Mouse (Mus musculus) neural tube, embryonic 13.5 days (tissue): ENCODE measurements around the gene Nhsl1. TPM values are rescaled to one million over a fixed set of nuclear protein-coding genes. Genes with fewer than 3 reads are reported as not detected.

Experiments used
- ATAC-seq: fragments of 200-750 bp; cut with Nextera tagmentation; 2 replicates; pipeline ENCODE4 v1.8.0; 2017; ENCODE audit warnings: low read depth, mild to moderate bottlenecking, moderate TSS enrichment, moderate library complexity
- H3K27ac ChIP-seq: fragments of 300-500 bp; sonication (generic); replicated peaks from 2 replicates; pipeline ENCODE4 v1.5.1; 2015; ENCODE audit warnings: moderate library complexity, mild to moderate bottlenecking, inconsistent platforms
- H3K27me3 ChIP-seq: fragments of 300-500 bp; sonication (generic); 2 replicates; pipeline ENCODE4 v1.6.1; 2015; ENCODE audit warnings: mild to moderate bottlenecking, inconsistent platforms
- H3K36me3 ChIP-seq: fragments of 300-500 bp; sonication (generic); 2 replicates; pipeline ENCODE4 v1.6.1; 2015; ENCODE audit warnings: mild to moderate bottlenecking, inconsistent platforms
- H3K4me1 ChIP-seq: fragments of 300-500 bp; sonication (generic); replicated peaks from 2 replicates; pipeline ENCODE4 v1.6.1; 2015; ENCODE audit warnings: inconsistent platforms
- H3K4me2 ChIP-seq: fragments of 300-500 bp; sonication (generic); 2 replicates; pipeline ENCODE4 v1.6.1; 2015; ENCODE audit warnings: inconsistent platforms, mild to moderate bottlenecking, moderate library complexity
- H3K4me3 ChIP-seq: fragments of 300-500 bp; sonication (generic); 2 replicates; pipeline ENCODE4 v1.5.1; 2015; ENCODE audit warnings: mild to moderate bottlenecking, inconsistent platforms
- H3K9ac ChIP-seq: fragments of 300-500 bp; sonication (generic); 2 replicates; pipeline ENCODE4 v1.6.1; 2015; ENCODE audit warnings: moderate library complexity, mild to moderate bottlenecking, inconsistent platforms
- H3K9me3 ChIP-seq: fragments of 300-500 bp; sonication (generic); 2 replicates; pipeline ENCODE4 v1.6.1; 2016; ENCODE audit warnings: inconsistent platforms
- WGBS: fragments of 180-500 bp; shearing (Covaris S2); methylation state at CpG from one replicate; pipeline ENCODE4 v1.1.7; 2015; 5-methylcytosine and 5-hydroxymethylcytosine counted together
- polyA plus RNA-seq: library from polyadenylated mRNA; unstranded; fragments of >200 nt; fragmentation: Nextera tagmentation; extraction: Ambion mirVana; gene quantifications from 2 replicates; pipeline ENCODE4 v1.2.1, GENCODE M21; 2015

The Nhsl1 gene
- polyA plus RNA-seq, 1 experiment from 2014 or later: 18.4 TPM

GRCm38 (mm10) chr10:18328331-18328908 is 9.6 kb downstream of the Nhsl1 start:
- no peak overlapping the region for H3K4me2 ChIP-seq
- peaks cover 19% of the 10 kb centered on the region for H3K4me1 ChIP-seq
- 66% methylated on average over 5 of the region's 5 CpGs for WGBS
- no peak overlapping the region for H3K27ac ChIP-seq
- peak; percentile 45; the same call in 1 of the 2 replicates for ATAC-seq
- no peak overlapping the region for H3K9ac ChIP-seq
- no peaks in the 10 kb centered on the region for H3K9me3 ChIP-seq
- no peak overlapping the region for H3K4me3 ChIP-seq
- H3K36me3 ChIP-seq: no peaks in the 10 kb centered on the region
- no peaks in the 10 kb centered on the region for H3K27me3 ChIP-seq

GRCm38 (mm10) chr10:18329096-18330038 is 10.6 kb downstream of the Nhsl1 start:
- WGBS: 5% methylated on average over 23 of the region's 23 CpGs
- Histone ChIP-seq H3K9ac (peak overlapping the region; percentile 72), H3K4me3 (peak overlapping the region; percentile 40), H3K9me3 (no peaks in the 10 kb centered on the region), H3K36me3 (no peaks in the 10 kb centered on the region), H3K4me2 (peak overlapping the region; percentile 66), H3K27me3 (no peaks in the 10 kb centered on the region), H3K4me1 (peaks cover 19% of the 10 kb centered on the region), H3K27ac (peak overlapping the region; percentile 68)
- peak; percentile 64 for ATAC-seq

- peaks cover 25% of the 10 kb centered on the region for H3K4me1 ChIP-seq
- no peak overlapping the region for H3K4me3 ChIP-seq
- WGBS: 79% methylated on average over 5 of the region's 5 CpGs
- no peak for ATAC-seq
- H3K9ac ChIP-seq: no peak overlapping the region
- no peak overlapping the region for H3K27ac ChIP-seq
- no peaks in the 10 kb centered on the region for H3K9me3 ChIP-seq
- no peaks in the 10 kb centered on the region for H3K36me3 ChIP-seq
- no peaks in the 10 kb centered on the region for H3K27me3 ChIP-seq
- H3K4me2 ChIP-seq: no peak overlapping the region
Observed at GRCm38 (mm10) chr10:18330445-18330844, 11.7 kb downstream of the Nhsl1 start.

GRCm38 (mm10) chr10:18333575-18333974 is 14.8 kb downstream of the Nhsl1 start:
- ATAC-seq: no peak
- Histone ChIP-seq H3K36me3 (no peaks in the 10 kb centered on the region), H3K4me3 (no peak overlapping the region), H3K27ac (no peak overlapping the region), H3K4me1 (peaks cover 22% of the 10 kb centered on the region), H3K9ac (no peak overlapping the region), H3K27me3 (no peaks in the 10 kb centered on the region), H3K9me3 (no peaks in the 10 kb centered on the region), H3K4me2 (no peak overlapping the region)
- WGBS: 35% methylated on average over 4 of the region's 4 CpGs

GRCm38 (mm10) chr10:18334176-18334575 is 15.4 kb downstream of the Nhsl1 start:
- ATAC-seq: no peak
- WGBS: 90% methylated on average over 4 of the region's 4 CpGs
- H3K36me3 ChIP-seq: no peaks in the 10 kb centered on the region
- H3K27me3 ChIP-seq: no peaks in the 10 kb centered on the region
- no peak overlapping the region for H3K4me3 ChIP-seq
- H3K4me1 ChIP-seq: peaks cover 16% of the 10 kb centered on the region
- no peak overlapping the region for H3K4me2 ChIP-seq
- no peak overlapping the region for H3K27ac ChIP-seq
- H3K9ac ChIP-seq: no peak overlapping the region
- H3K9me3 ChIP-seq: no peaks in the 10 kb centered on the region

GRCm38 (mm10) chr10:18334734-18335133 is 15.9 kb downstream of the Nhsl1 start:
- ATAC-seq: no peak
- Histone ChIP-seq H3K36me3 (no peaks in the 10 kb centered on the region), H3K9ac (no peak overlapping the region), H3K9me3 (no peaks in the 10 kb centered on the region), H3K27ac (no peak overlapping the region), H3K4me2 (no peak overlapping the region), H3K4me1 (peaks cover 10% of the 10 kb centered on the region), H3K4me3 (no peak overlapping the region), H3K27me3 (no peaks in the 10 kb centered on the region)
- 45% methylated on average over 9 of the region's 9 CpGs for WGBS

GRCm38 (mm10) chr10:18337725-18338124 is 18.9 kb downstream of the Nhsl1 start:
- Histone ChIP-seq H3K4me1 (peaks cover 7% of the 10 kb centered on the region), H3K4me3 (no peak overlapping the region), H3K27ac (no peak overlapping the region), H3K9ac (no peak overlapping the region), H3K27me3 (no peaks in the 10 kb centered on the region), H3K9me3 (no peaks in the 10 kb centered on the region), H3K4me2 (no peak overlapping the region), H3K36me3 (no peaks in the 10 kb centered on the region)
- WGBS: 92% methylated on average over 5 of the region's 5 CpGs
- ATAC-seq: no peak

- H3K27me3 ChIP-seq: no peaks in the 10 kb centered on the region
- no peak overlapping the region for H3K9ac ChIP-seq
- peaks cover 6% of the 10 kb centered on the region for H3K4me1 ChIP-seq
- no peak overlapping the region for H3K27ac ChIP-seq
- no peaks in the 10 kb centered on the region for H3K36me3 ChIP-seq
- H3K4me3 ChIP-seq: no peak overlapping the region
- no peak for ATAC-seq
- no peak overlapping the region for H3K4me2 ChIP-seq
- WGBS: 88% methylated on average over 6 of the region's 6 CpGs
- H3K9me3 ChIP-seq: no peaks in the 10 kb centered on the region
Observed at GRCm38 (mm10) chr10:18339386-18339785, 20.6 kb downstream of the Nhsl1 start.

- Histone ChIP-seq H3K4me2 (no peak overlapping the region), H3K27ac (no peak overlapping the region), H3K9ac (no peak overlapping the region), H3K4me3 (no peak overlapping the region), H3K27me3 (no peaks in the 10 kb centered on the region), H3K9me3 (no peaks in the 10 kb centered on the region), H3K36me3 (no peaks in the 10 kb centered on the region), H3K4me1 (no peaks in the 10 kb centered on the region)
- 96% methylated on average over 1 of the region's 1 CpGs for WGBS
- ATAC-seq: no peak
Observed at GRCm38 (mm10) chr10:18340930-18341329, 22.1 kb downstream of the Nhsl1 start.

- H3K36me3 ChIP-seq: no peaks in the 10 kb centered on the region
- peak overlapping the region; percentile 19; the same call in 1 of the 2 replicates for H3K4me2 ChIP-seq
- H3K27ac ChIP-seq: no peak overlapping the region
- no peak overlapping the region for H3K4me3 ChIP-seq
- no peaks in the 10 kb centered on the region for H3K4me1 ChIP-seq
- 34% methylated on average over 15 of the region's 15 CpGs for WGBS
- H3K27me3 ChIP-seq: no peaks in the 10 kb centered on the region
- no peak overlapping the region for H3K9ac ChIP-seq
- no peaks in the 10 kb centered on the region for H3K9me3 ChIP-seq
- ATAC-seq: no peak
Observed at GRCm38 (mm10) chr10:18341444-18342196, 22.8 kb downstream of the Nhsl1 start.

GRCm38 (mm10) chr10:18347231-18347630 is 28.4 kb downstream of the Nhsl1 start:
- Histone ChIP-seq H3K4me1 (no peaks in the 10 kb centered on the region), H3K27me3 (no peaks in the 10 kb centered on the region), H3K4me3 (no peak overlapping the region), H3K27ac (no peak overlapping the region), H3K9ac (no peak overlapping the region), H3K4me2 (no peak overlapping the region), H3K9me3 (no peaks in the 10 kb centered on the region), H3K36me3 (no peaks in the 10 kb centered on the region)
- ATAC-seq: no peak
- 93% methylated on average over 15 of the region's 15 CpGs for WGBS

GRCm38 (mm10) chr10:18350781-18351180 is 32.0 kb downstream of the Nhsl1 start:
- Histone ChIP-seq H3K4me3 (no peak overlapping the region), H3K9me3 (no peaks in the 10 kb centered on the region), H3K27me3 (no peaks in the 10 kb centered on the region), H3K4me1 (peaks cover 13% of the 10 kb centered on the region; the same call in 1 of the 2 replicates), H3K9ac (no peak overlapping the region), H3K36me3 (no peaks in the 10 kb centered on the region), H3K27ac (no peak overlapping the region), H3K4me2 (no peak overlapping the region)
- ATAC-seq: no peak
- 92% methylated on average over 4 of the region's 4 CpGs for WGBS
